Mouse (Mus musculus): Measurements from ENCODE around the gene Snx8.
A peak's percentile ranks its signal among the peaks of the same experiment; 100 is the strongest.

Gene Snx8

GRCm38 (mm10) chr5:140339836-140340235, 49.2 kb downstream of the Snx8 start:
- DNase-seq: no peak

GRCm38 (mm10) chr5:140338779-140339178, 50.3 kb downstream of the Snx8 start:
- no peak for DNase-seq

GRCm38 (mm10) chr5:140336680-140337079, 52.4 kb downstream of the Snx8 start:
- peak; percentile 60 for DNase-seq

GRCm38 (mm10) chr5:140333631-140334030, 55.4 kb downstream of the Snx8 start:
- peak; percentile 25 for DNase-seq

DNA sequence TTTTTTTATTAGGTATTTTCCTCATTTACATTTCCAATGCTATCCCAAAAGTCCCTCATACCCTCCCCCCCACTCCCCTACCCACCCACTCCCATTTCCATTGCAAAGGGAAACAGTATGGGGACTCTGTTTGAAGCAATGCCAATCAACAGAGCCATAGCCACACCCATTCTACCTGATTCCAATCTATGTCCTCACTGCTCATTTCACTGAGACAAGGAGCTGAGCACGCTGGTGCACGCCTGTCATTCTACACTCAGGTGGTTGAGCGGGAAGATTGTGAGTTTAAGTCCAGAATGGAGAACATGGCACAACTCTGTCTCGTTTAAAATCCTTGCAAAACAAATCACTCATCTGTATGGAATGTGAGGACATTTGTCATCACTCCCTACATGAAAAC, 56.5 kb downstream of the Snx8 start:
- no peak for DNase-seq

DNA sequence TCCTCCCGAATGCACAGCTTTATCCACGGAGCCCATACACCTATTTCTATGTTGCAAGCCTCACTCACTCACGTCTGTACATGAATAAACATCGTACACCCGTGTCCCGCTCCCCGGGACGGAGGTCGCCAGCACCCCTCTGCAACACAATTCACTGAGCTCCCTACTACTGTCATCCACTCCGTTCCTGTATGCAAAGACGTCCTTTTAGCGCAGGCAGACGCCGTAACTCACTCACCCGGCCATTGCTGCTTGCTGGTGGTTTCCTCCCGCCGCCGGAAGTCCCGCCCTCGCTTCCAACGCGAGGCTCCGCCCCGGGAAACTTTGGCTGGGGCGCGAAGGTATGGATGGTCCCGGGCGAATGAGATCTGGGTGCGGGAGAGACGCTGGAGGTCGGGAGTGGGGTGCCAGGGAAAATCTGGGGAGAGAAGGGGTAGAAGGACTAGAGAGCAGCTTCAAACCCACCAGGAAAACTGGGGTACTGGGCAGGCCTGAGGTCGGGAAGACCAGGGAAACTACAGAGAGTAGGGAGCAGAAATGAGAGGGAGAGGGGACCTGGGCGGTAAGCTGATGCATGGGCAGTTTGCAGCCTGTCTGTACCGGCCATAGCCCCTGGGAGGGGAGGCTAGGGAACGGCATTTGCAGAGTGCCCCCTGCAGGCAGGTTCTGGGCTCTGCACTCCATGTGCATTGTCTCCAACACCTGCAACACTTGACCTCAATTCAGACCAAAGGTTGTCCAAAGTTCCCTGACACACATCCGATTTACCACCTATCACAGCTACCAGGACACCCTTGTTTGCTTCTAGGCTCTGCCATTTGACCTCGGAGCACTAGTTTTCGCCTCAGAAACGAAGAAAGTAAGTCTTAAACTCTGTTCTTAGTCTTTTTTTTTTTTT, 57.2 kb downstream of the Snx8 start, which contains the start of gene Mrm2:
Gene Mrm2 (minus strand): TSS at position 284 of the 898 bp plus-strand sequence.
- DNase-seq: peak; percentile 84

- DNase-seq: no peak
These were observed 65.0 kb downstream of the Snx8 start for GRCm38 (mm10) chr5:140324058-140324457.

DNA sequence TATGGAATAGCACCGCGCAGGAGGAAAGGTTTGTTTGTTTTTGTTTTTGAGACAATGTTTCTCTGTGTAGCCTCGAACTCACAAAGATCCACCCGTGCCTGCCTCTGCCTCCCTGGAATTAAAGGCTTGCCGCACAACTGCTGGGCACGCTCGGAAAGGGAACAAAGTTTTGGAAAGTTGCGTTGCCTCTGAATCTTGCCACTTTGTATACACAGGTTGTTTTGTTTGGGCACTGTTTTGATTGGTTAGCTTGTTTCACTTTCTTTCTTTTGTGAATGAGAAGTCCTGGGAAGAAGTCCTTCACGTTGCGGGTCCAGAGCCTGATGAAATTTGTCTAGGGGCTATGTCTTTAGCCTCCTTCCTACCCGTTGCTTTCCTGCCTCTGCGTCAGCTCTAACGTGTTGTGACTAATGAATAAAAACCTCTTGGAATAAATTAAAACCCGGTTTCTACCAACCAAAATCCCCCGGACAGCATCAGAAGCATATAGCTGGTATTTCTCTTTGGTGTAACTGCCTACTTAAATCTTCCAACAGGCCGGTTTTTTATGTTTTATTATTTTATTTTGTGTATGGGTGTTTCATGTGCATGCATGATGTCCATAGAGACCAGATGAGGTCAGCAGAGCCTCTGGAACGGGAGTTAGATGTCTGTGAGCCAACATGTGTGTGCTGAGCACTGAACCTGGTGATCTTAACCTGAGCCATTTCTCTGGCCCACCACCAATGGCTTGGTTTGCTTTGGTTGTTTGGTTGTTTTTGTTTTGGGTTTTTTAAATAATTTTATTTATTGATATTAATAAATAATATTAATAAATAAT, 67.1 kb downstream of the Snx8 start:
- no peak for DNase-seq

DNA sequence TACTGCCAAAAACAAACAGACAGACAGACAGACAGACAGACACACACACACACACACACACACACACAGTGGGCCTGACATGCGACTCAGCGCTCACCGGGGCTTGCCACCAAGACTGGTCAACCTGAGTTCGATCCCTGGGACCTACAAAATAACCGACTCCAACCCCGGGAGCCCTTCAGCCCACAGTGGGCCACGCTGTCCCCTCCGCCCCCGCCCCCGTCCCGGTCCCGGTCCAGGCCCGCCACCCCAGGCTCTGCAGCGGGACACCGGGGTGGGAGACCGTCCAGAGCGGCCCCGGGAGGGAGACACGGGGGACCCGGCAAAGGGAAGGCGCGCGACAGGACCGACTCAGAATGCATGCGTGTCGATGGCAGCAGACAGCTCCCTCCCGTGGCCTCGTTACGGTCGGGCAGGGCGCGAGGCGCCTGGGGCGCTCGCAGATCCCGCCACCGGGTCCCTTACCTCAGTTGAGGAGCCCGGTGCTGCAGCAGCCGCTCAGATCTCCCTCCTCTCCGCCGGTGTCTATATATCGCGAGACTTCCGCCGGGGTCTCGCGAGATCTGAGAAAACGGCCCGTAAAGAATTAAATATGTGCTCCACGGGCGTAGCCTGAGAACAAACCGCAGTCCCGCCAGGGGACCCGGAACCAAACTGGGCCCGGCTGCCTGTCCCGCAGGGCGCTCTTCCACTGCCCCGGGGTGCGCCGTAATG, 67.9 kb downstream of the Snx8 start, which contains the start of the genes Mad1l1 and Nudt1:
Gene Mad1l1 (minus strand): TSS at position 511 of the 714 bp plus-strand sequence.
Gene Nudt1 (plus strand): TSS at position 615 of the 714 bp plus-strand sequence.
- DNase-seq: peak; percentile 93

DNA sequence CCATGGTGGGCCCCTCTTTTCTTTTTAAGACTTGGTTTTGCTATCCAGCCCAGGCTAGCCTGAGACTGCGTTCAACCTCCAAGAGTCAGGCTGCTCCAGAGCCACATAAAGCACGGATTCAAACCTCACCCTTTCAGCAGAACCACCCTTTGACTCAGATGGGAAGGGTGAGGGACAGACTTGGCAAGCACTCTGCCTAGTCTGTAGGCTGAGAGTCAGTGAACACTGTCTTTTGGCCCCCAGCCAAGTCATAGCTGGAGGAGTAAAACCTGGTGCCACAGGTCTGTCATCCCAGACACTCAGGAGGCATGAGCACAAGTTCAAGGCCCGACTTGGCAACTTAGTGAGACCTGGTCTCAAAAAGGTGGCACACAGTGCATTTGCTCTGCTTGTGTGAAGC, 72.3 kb downstream of the Snx8 start:
- DNase-seq: no peak

- no peak for DNase-seq
These were observed 81.5 kb downstream of the Snx8 start for GRCm38 (mm10) chr5:140307602-140308001.

- DNase-seq: no peak
These were observed 83.0 kb downstream of the Snx8 start for GRCm38 (mm10) chr5:140306016-140306415.

- DNase-seq: no peak
These were observed 90.8 kb downstream of the Snx8 start for GRCm38 (mm10) chr5:140298291-140298690.

DNA sequence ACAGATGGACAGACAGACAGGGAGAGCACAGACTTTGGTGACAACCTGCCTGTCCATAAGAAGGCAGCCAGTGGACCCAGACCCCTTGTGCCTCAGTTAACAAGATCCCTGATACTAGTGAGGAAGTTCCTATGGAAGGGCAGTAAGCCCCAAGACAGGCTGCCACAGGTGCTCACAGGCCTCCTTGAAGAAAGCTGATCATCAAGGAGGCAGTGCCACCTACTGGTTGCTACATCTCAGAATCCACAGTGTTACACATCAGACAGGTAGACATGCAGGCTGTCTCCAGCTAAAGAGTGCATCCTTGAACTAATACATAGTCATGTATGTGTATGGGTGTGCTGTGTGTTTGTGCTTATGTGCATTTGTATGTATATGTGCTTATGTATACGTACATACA, 96.9 kb downstream of the Snx8 start:
- peak; percentile 63 for DNase-seq

Measured in lung, postnatal 14 days (tissue).